ENCODE assay signal across 7 mouse cellular contexts in genomic region chr9:56118582-56118981, GRCm38 (mm10). TPM values are rescaled to one million over a fixed set of nuclear protein-coding genes. Genes with fewer than 3 reads are reported as not detected.
DNase-seq lines count a peak whose midpoint lies in the region; ATAC-seq lines count a peak whose summit lies in the region.

No protein-coding gene starts in this region.

- peak; percentile 60 to 61 for DNase-seq in adrenal gland, adult 18-20 months (ENCODE audit: low spot score in 2 of 2)
- DNase-seq in embryo, embryonic 10 days (ENCODE audit: low spot score) = peak; percentile 94
- peak; percentile 41 for DNase-seq in gastrocnemius, postnatal 25 days
- DNase-seq in left cerebral cortex, postnatal 4 days = peak; percentile 75
- DNase-seq in midbrain, embryonic 11.5 days (ENCODE audit: low spot score, missing footprints) = peak; percentile 99
- peak; percentile 78 for DNase-seq in right cerebral cortex, postnatal 4 days

- intact Hi-C loops in left cerebral cortex, postnatal 4 days (cut with DNase I) = no loop called here

- H3K9me3 ChIP-seq in intestine, embryonic 16.5 days (ENCODE audit: control insufficient read depth, low read length) = no peaks in the 10 kb centered on the region
- H3K9me3 ChIP-seq in midbrain, embryonic 11.5 days (ENCODE audit: control insufficient read depth, low read length) = no peaks in the 10 kb centered on the region

- peak overlapping the region; percentile 58 for H3K4me2 ChIP-seq in intestine, embryonic 16.5 days (ENCODE audit: low read depth, low read length)
- H3K4me2 ChIP-seq in midbrain, embryonic 11.5 days = peak overlapping the region; percentile 61

- 6% methylated on average over 14 of the region's 14 CpGs for WGBS in intestine, embryonic 16.5 days
- WGBS in midbrain, embryonic 11.5 days = 5% methylated on average over 14 of the region's 14 CpGs

- no peak overlapping the region for H3K27ac ChIP-seq in intestine, embryonic 16.5 days (ENCODE audit: low read length)
- no peak overlapping the region for H3K27ac ChIP-seq in midbrain, embryonic 11.5 days (ENCODE audit: low read depth, low read length)

- H3K4me1 ChIP-seq in intestine, embryonic 16.5 days (ENCODE audit: control insufficient read depth, insufficient read depth, low read length) = no peaks in the 10 kb centered on the region
- H3K4me1 ChIP-seq in midbrain, embryonic 11.5 days (ENCODE audit: control insufficient read depth, insufficient read depth, low read length) = no peaks in the 10 kb centered on the region

- H3K4me3 ChIP-seq in intestine, embryonic 16.5 days (ENCODE audit: low read length) = peak overlapping the region; percentile 38
- H3K4me3 ChIP-seq in midbrain, embryonic 11.5 days (ENCODE audit: low read depth, low read length) = peak overlapping the region; percentile 19; the same call in 1 of the 2 replicates

- H3K27me3 ChIP-seq in intestine, embryonic 16.5 days (replicated peaks; ENCODE audit: control insufficient read depth, insufficient read depth, low read length) = no peaks in the 10 kb centered on the region
- no peaks in the 10 kb centered on the region for H3K27me3 ChIP-seq in midbrain, embryonic 11.5 days (ENCODE audit: control insufficient read depth, insufficient read depth, low read length)

- H3K9ac ChIP-seq in intestine, embryonic 16.5 days (ENCODE audit: low read depth, low read length) = peak overlapping the region; percentile 43
- H3K9ac ChIP-seq in midbrain, embryonic 11.5 days (ENCODE audit: low read length) = peak overlapping the region; percentile 53

- no peaks in the 10 kb centered on the region for H3K36me3 ChIP-seq in intestine, embryonic 16.5 days (ENCODE audit: control insufficient read depth, insufficient read depth, low read length)
- no peaks in the 10 kb centered on the region for H3K36me3 ChIP-seq in midbrain, embryonic 11.5 days (ENCODE audit: control insufficient read depth, insufficient read depth, low read length)

- peak; percentile 65 for ATAC-seq in intestine, embryonic 16.5 days
- peak; percentile 69 for ATAC-seq in midbrain, embryonic 11.5 days (ENCODE audit: low FRiP score)

RNA-seq across cellular contexts. Expression of gene Pstpip1, which starts 28.8 kb away (rescaled TPM):
- 1 to 10 TPM in 1 of 2 experiments, under 1 TPM in 1; 0.89 to 2.0 TPM for total RNA-seq in adrenal gland, adult 18-20 months (2021)
- under 1 TPM; 0.67 to 0.96 TPM for total RNA-seq in gastrocnemius, postnatal 25 days (2021)
- polyA plus RNA-seq in intestine, embryonic 16.5 days (2015; fragmentation: Nextera tagmentation; extraction: Ambion mirVana) = 1.6 and 2.3 TPM in 2 replicates
- 1 to 10 TPM; 1.0 to 1.2 TPM for total RNA-seq in left cerebral cortex, postnatal 4 days (2021)
- 0.33 TPM in 1 of 2 replicates, not detected in the other for polyA plus RNA-seq in midbrain, embryonic 11.5 days (2014; fragmentation: Nextera tagmentation; extraction: Ambion mirVana)

RNA-seq across cellular contexts. Expression of gene Tspan3, which starts 46.7 kb away (rescaled TPM):
- total RNA-seq in adrenal gland, adult 18-20 months (2021) = 100 to 1,000 TPM; 112 to 141 TPM
- total RNA-seq in gastrocnemius, postnatal 25 days (2021) = 100 to 1,000 TPM; 112 to 139 TPM
- polyA plus RNA-seq in intestine, embryonic 16.5 days (2015; fragmentation: Nextera tagmentation; extraction: Ambion mirVana) = 389 and 416 TPM in 2 replicates
- 100 to 1,000 TPM; 238 to 243 TPM for total RNA-seq in left cerebral cortex, postnatal 4 days (2021)
- 560 and 573 TPM in 2 replicates for polyA plus RNA-seq in midbrain, embryonic 11.5 days (2014; fragmentation: Nextera tagmentation; extraction: Ambion mirVana)

Comparison
In these comparisons a context has a peak if more than half of its experiments do, and no peak if none do; other contexts are left out.
1. DNase-seq: peak in every context shown above with its lines; median percentile 99 in midbrain, embryonic 11.5 days; 94 in embryo, embryonic 10 days; 78 in right cerebral cortex, postnatal 4 days; 75 in left cerebral cortex, postnatal 4 days; 60 in adrenal gland, adult 18-20 months; 41 in gastrocnemius, postnatal 25 days.